Mouse (Mus musculus): ENCODE measurements around the gene Hdgfl2. TPM values are rescaled to one million over a fixed set of nuclear protein-coding genes. Genes with fewer than 3 reads are reported as not detected.

Gene Hdgfl2
- polyA plus RNA-seq, 1 experiment from 2014 or later, result 150 TPM

DNA sequence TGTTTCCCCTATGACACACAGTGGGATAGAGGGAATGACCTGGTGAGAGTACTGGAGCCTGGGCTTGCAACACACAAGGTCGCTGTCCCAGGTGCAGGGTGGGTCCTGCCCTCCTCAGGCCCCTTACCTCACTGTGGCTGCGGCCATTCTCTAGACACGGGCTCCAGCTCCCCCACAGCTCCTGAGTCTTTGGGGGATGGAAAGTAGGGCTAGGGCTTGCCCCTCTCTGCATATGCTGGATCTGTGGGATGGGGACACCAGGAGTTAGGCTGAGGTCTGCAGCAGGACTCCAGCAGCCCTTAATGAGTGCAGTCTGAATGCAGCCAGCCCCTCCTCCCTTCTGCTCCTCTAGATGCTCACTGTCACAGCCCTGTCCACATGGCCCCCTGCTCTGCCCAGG lies 33.3 kb downstream of the Hdgfl2 start:
- Histone ChIP-seq H3K9ac (ENCODE audit: low read length) (no peak overlapping the region), H3K4me3 (ENCODE audit: low read depth, low read length) (no peak overlapping the region), H3K27ac (ENCODE audit: low read depth, low read length) (no peak overlapping the region), H3K36me3 (ENCODE audit: control insufficient read depth, insufficient read depth, low read length) (no peaks in the 10 kb centered on the region), H3K4me2 (ENCODE audit: low read depth, low read length, severe bottlenecking) (no peak overlapping the region), H3K9me3 (ENCODE audit: control insufficient read depth, low read length) (no peaks in the 10 kb centered on the region), H3K4me1 (replicated peaks; ENCODE audit: control insufficient read depth, insufficient read depth, low read length) (peaks cover 5% of the 10 kb centered on the region; the same call in 1 of the 2 replicates), H3K27me3 (ENCODE audit: control insufficient read depth, insufficient read depth, low read length) (peaks cover 2% of the 10 kb centered on the region; the same call in 1 of the 2 replicates)
- ATAC-seq (replicated peaks; ENCODE audit: low FRiP score), result no peak
- WGBS, result 55% methylated on average over 3 of the region's 3 CpGs
- no peak for DNase-seq (ENCODE audit: low spot score)

DNA sequence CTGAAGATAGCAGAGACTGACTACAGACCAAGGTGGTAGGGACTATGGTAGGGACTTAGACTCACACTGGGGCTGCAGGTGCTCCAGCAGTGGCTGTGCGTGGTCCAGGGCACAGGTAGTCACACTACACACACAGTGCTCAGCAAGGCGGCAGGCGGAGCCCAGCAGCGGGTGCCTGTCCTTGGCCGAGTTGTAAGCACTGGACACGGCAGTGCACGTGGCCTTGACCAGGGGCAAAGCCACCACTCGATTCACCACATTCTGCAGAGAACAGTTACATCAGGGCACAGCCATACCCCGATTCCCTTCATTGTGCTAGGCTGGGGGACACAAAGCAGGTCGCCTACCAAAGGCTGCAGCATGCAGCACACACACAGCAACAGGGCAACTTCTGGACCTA lies 36.8 kb downstream of the Hdgfl2 start:
- H3K27me3 ChIP-seq (ENCODE audit: control insufficient read depth, insufficient read depth, low read length), result peaks cover 29% of the 10 kb centered on the region
- no peaks in the 10 kb centered on the region for H3K36me3 ChIP-seq (ENCODE audit: control insufficient read depth, insufficient read depth, low read length)
- DNase-seq (ENCODE audit: low spot score) (no peak), ATAC-seq (replicated peaks; ENCODE audit: low FRiP score) (no peak)
- H3K4me2 ChIP-seq (ENCODE audit: low read depth, low read length, severe bottlenecking), result no peak overlapping the region
- H3K9me3 ChIP-seq (ENCODE audit: control insufficient read depth, low read length), result no peaks in the 10 kb centered on the region
- H3K27ac ChIP-seq (ENCODE audit: low read depth, low read length), result no peak overlapping the region
- no peak overlapping the region for H3K9ac ChIP-seq (ENCODE audit: low read length)
- H3K4me1 ChIP-seq (replicated peaks; ENCODE audit: control insufficient read depth, insufficient read depth, low read length), result peaks cover 5% of the 10 kb centered on the region; the same call in 1 of the 2 replicates
- WGBS, result 78% methylated on average over 10 of the region's 10 CpGs
- no peak overlapping the region for H3K4me3 ChIP-seq (ENCODE audit: low read depth, low read length)

DNA sequence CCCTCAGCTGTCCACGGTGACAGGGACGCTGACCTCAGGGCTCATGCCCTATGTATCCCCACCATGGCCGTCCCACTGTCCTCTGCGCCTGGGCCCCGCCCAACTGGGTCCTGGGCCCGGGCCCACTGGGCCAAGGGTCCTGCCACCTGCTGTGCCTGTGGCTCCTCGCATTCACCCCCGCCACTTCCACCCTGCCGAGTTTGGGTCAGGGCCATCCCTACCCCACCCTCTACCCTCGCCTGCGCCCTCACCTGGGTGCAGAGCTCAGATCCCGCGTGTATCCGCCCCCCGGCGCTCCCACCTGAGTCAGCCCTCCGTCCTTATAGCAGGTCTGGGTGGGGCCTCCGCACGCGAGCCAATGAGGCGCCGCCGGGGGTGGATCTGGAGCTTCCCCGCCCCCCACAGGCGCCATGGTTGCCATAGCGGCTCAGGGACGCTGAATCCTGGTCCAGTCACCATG lies 37.8 kb downstream of the Hdgfl2 start, which contains the start of gene Plin5:
Plin5 (minus strand) TSS at position 346 of the 460 bp plus-strand sequence.
- peaks cover 5% of the 10 kb centered on the region for H3K9me3 ChIP-seq (ENCODE audit: control insufficient read depth, low read length)
- ATAC-seq (replicated peaks; ENCODE audit: low FRiP score) (peak; percentile 57; the same call in 1 of the 2 replicates), DNase-seq (ENCODE audit: low spot score) (peak; percentile 72)
- no peak within 1 kb of the TSS for H3K9ac ChIP-seq (ENCODE audit: low read length)
- no peaks in the 10 kb centered on the region for H3K36me3 ChIP-seq (ENCODE audit: control insufficient read depth, insufficient read depth, low read length)
- peak within 1 kb of the TSS; percentile 54 for H3K4me2 ChIP-seq (ENCODE audit: low read depth, low read length, severe bottlenecking)
- peak within 1 kb of the TSS; percentile 15; the same call in 1 of the 2 replicates for H3K4me3 ChIP-seq (ENCODE audit: low read depth, low read length)
- no peak within 1 kb of the TSS for H3K27ac ChIP-seq (ENCODE audit: low read depth, low read length)
- under 1% methylated on average over 27 of the region's 27 CpGs for WGBS
- H3K4me1 ChIP-seq (replicated peaks; ENCODE audit: control insufficient read depth, insufficient read depth, low read length), result peaks cover 5% of the 10 kb centered on the region; the same call in 1 of the 2 replicates
- peaks cover 39% of the 10 kb centered on the region for H3K27me3 ChIP-seq (ENCODE audit: control insufficient read depth, insufficient read depth, low read length)

DNA sequence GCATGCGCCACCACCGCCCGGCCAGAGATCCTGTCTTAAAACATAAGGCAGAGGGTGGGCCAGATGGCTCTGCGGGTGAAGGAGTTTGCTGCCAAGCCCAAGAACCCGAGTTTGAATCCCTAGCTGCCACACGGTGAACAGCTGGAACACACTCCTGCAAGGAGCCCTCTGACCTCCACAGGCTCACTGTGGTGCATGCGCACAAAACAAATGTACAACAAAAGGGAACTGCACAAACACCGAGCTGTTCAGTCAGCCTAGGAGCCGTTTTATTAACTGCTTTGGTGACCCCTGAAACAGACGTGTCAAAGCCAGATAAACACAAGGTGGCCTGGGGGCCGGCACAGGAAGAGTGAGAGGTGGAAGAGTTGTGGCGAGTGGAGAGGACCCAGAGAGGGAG lies 40.0 kb downstream of the Hdgfl2 start:
- 52% methylated on average over 12 of the region's 12 CpGs for WGBS
- no peak overlapping the region for H3K4me2 ChIP-seq (ENCODE audit: low read depth, low read length, severe bottlenecking)
- peaks cover 10% of the 10 kb centered on the region for H3K9me3 ChIP-seq (ENCODE audit: control insufficient read depth, low read length)
- DNase-seq (ENCODE audit: low spot score) (no peak), ATAC-seq (replicated peaks; ENCODE audit: low FRiP score) (no peak)
- no peak overlapping the region for H3K9ac ChIP-seq (ENCODE audit: low read length)
- peaks cover 51% of the 10 kb centered on the region for H3K27me3 ChIP-seq (ENCODE audit: control insufficient read depth, insufficient read depth, low read length)
- no peak overlapping the region for H3K27ac ChIP-seq (ENCODE audit: low read depth, low read length)
- H3K4me3 ChIP-seq (ENCODE audit: low read depth, low read length), result no peak overlapping the region
- H3K36me3 ChIP-seq (ENCODE audit: control insufficient read depth, insufficient read depth, low read length), result no peaks in the 10 kb centered on the region
- H3K4me1 ChIP-seq (replicated peaks; ENCODE audit: control insufficient read depth, insufficient read depth, low read length), result peaks cover 10% of the 10 kb centered on the region

DNA sequence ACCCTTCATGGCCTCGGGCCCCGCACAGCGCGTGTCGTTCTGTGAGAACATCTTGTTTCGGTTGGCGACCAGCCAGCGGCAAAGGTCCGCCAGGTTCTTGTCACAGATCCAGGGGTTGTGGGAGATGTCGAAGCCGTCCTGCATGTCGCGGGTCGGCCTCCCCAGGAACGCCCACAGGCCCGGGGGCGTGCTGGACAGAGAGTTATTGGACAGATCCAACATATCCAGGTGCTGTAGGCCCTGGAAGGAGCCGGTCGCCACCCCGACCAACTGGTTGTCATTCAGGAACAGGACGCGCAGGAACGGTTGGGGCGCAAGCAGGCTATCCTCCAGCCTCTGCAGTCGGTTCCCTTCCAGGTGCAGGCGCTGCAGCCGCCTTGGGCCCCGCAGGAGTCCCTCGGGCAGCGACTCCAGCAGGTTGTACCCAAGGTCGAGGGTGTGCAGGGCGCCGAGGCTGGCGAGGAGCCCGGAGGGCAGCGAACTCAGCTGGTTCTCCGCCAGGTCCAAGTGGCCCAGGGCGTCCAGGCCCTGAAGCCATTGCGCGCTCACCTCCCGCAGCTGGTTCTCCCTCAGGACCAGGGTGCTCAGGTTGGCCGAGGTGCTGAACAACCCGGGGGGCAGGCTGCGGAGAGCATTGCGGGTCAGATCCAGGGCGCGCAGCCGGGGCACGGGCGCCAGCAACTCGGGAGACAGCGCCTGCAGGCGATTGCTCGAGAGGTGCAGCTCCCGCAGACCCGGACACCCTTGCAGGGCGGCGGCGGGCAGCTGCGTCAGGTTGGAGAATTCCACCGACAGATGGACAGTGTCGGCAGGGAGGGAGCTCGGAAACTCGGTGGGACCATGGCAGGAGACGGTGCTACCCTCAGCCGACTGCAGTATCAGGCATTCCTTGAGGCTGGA lies 40.8 kb downstream of the Hdgfl2 start:
- Histone ChIP-seq H3K9ac (ENCODE audit: low read length) (no peak overlapping the region), H3K4me3 (ENCODE audit: low read depth, low read length) (no peak overlapping the region), H3K36me3 (ENCODE audit: control insufficient read depth, insufficient read depth, low read length) (no peaks in the 10 kb centered on the region), H3K27me3 (ENCODE audit: control insufficient read depth, insufficient read depth, low read length) (peaks cover 58% of the 10 kb centered on the region), H3K9me3 (ENCODE audit: control insufficient read depth, low read length) (peaks cover 10% of the 10 kb centered on the region), H3K4me1 (replicated peaks; ENCODE audit: control insufficient read depth, insufficient read depth, low read length) (peaks cover 10% of the 10 kb centered on the region), H3K27ac (ENCODE audit: low read depth, low read length) (no peak overlapping the region), H3K4me2 (ENCODE audit: low read depth, low read length, severe bottlenecking) (no peak overlapping the region)
- DNase-seq (ENCODE audit: low spot score) (no peak), ATAC-seq (replicated peaks; ENCODE audit: low FRiP score) (no peak)
- 10% methylated on average over 65 of the region's 66 CpGs for WGBS

DNA sequence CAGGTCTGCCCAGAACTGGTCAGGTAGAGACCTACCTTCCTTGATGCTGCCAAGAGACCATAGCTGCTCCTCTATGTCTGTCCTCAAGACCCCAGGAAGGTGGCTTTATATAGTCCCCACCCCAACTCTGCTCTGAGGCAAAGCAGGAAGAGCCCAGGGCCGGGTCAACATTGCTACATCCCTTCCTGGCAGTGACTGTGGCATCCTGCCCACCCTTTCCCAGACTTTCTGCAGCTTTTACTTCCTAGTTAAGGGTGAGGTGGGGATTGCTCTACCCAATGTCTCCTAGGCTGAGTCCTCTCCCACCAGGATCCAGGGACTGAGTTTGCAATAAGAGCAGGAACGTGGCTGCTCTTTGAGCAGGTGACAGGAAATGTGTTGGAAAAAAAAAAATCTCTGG lies 42.4 kb downstream of the Hdgfl2 start, which contains the start of gene Lrg1:
Lrg1 (minus strand) TSS at position 176 of the 400 bp plus-strand sequence.
- 59% methylated on average over 2 of the region's 2 CpGs for WGBS
- Histone ChIP-seq H3K9me3 (ENCODE audit: control insufficient read depth, low read length) (peaks cover 10% of the 10 kb centered on the region), H3K36me3 (ENCODE audit: control insufficient read depth, insufficient read depth, low read length) (no peaks in the 10 kb centered on the region), H3K4me1 (replicated peaks; ENCODE audit: control insufficient read depth, insufficient read depth, low read length) (peaks cover 10% of the 10 kb centered on the region), H3K27ac (ENCODE audit: low read depth, low read length) (no peak within 1 kb of the TSS), H3K4me3 (ENCODE audit: low read depth, low read length) (no peak within 1 kb of the TSS), H3K4me2 (ENCODE audit: low read depth, low read length, severe bottlenecking) (no peak within 1 kb of the TSS), H3K27me3 (ENCODE audit: control insufficient read depth, insufficient read depth, low read length) (peaks cover 60% of the 10 kb centered on the region), H3K9ac (ENCODE audit: low read length) (no peak within 1 kb of the TSS)
- ATAC-seq (replicated peaks; ENCODE audit: low FRiP score), result no peak
- DNase-seq (ENCODE audit: low spot score), result no peak

DNA sequence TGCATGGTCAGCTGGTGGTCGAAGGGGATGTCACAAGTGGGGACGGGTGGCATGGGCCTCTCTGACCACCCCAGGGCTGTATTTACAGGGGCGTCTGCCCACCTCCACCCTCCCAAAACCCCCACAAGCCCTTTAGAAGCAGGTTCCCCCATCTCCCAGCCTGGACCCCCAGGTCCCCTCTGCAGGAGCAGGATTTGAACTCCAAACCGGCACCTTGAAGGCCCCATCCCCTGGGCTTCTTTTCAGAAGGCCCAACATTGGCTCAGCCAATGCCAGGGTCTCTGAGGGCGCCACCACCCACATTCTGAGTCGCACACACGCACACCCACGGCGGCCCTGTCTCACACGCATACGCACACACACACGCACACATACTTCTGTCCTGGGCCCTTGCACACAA lies 43.7 kb downstream of the Hdgfl2 start:
- Histone ChIP-seq H3K4me2 (ENCODE audit: low read depth, low read length, severe bottlenecking) (no peak overlapping the region), H3K4me1 (replicated peaks; ENCODE audit: control insufficient read depth, insufficient read depth, low read length) (peaks cover 5% of the 10 kb centered on the region), H3K27ac (ENCODE audit: low read depth, low read length) (no peak overlapping the region), H3K27me3 (ENCODE audit: control insufficient read depth, insufficient read depth, low read length) (peaks cover 58% of the 10 kb centered on the region), H3K9ac (ENCODE audit: low read length) (no peak overlapping the region), H3K36me3 (ENCODE audit: control insufficient read depth, insufficient read depth, low read length) (no peaks in the 10 kb centered on the region; the same call in 1 of the 2 replicates), H3K9me3 (ENCODE audit: control insufficient read depth, low read length) (peaks cover 10% of the 10 kb centered on the region), H3K4me3 (ENCODE audit: low read depth, low read length) (no peak overlapping the region)
- ATAC-seq (replicated peaks; ENCODE audit: low FRiP score), result no peak
- no peak for DNase-seq (ENCODE audit: low spot score)
- 87% methylated on average over 12 of the region's 12 CpGs for WGBS

DNA sequence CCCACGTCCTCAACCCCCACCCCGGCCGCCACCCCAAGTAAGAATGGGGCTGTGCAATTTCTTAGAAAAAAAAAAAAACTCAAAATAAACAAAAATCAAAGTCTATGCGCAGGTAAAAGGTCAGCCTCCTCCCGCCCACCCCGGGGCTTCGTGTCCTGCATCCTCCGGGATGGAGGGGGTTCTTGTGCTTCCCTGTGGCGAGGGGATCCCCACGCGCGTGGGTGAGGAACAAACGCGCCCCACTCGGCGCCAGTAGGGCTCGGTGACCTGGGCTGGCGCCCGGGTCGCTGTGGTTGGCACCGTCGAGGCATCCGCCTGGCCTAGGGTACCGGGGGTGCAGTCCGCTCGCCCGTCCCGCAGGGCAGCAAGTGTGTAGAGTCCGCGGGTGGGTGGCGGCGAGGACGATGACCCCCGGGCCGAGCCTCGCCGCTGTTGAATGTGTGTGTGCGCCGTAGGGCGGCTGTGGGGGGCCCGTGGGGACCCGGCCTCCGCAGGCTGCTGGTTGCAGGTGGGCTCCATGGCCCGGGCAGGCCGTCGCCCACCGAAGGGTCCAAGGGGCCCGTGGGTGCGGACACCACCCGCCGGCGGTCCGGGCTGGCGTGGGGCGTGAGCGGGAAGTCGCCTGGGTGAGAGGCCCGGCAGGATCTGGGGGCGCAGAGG lies 44.4 kb downstream of the Hdgfl2 start:
- H3K36me3 ChIP-seq (ENCODE audit: control insufficient read depth, insufficient read depth, low read length), result no peaks in the 10 kb centered on the region; the same call in 1 of the 2 replicates
- H3K9me3 ChIP-seq (ENCODE audit: control insufficient read depth, low read length), result peaks cover 10% of the 10 kb centered on the region
- peak overlapping the region; percentile 43; the same call in 1 of the 2 replicates for H3K9ac ChIP-seq (ENCODE audit: low read length)
- H3K27me3 ChIP-seq (ENCODE audit: control insufficient read depth, insufficient read depth, low read length), result peaks cover 54% of the 10 kb centered on the region
- DNase-seq (ENCODE audit: low spot score) (no peak), ATAC-seq (replicated peaks; ENCODE audit: low FRiP score) (0 out of 2 replicates have a peak, but pooled peaks have one; percentile 10)
- peak overlapping the region; percentile 29 for H3K4me3 ChIP-seq (ENCODE audit: low read depth, low read length)
- WGBS, result 45% methylated on average over 59 of the region's 59 CpGs
- H3K27ac ChIP-seq (ENCODE audit: low read depth, low read length), result no peak overlapping the region
- peaks cover 5% of the 10 kb centered on the region for H3K4me1 ChIP-seq (replicated peaks; ENCODE audit: control insufficient read depth, insufficient read depth, low read length)
- H3K4me2 ChIP-seq (ENCODE audit: low read depth, low read length, severe bottlenecking), result peak overlapping the region; percentile 62
